Mouse (Mus musculus): ENCODE measurements around the gene Olfr671. TPM values are rescaled to one million over a fixed set of nuclear protein-coding genes. Genes with fewer than 3 reads are reported as not detected.
"Not testable (repeated sequence)": the region's sequence is repeated elsewhere in the genome, so short reads cannot be mapped to it uniquely, and the experiment has no call there.

The Olfr671 gene
- polyA plus RNA-seq (2012; rRNA removed) = not detected in 2 replicates

GRCm38 (mm10) chr7:104979026-104979425, at the start of gene Olfr671:
Gene Olfr671, minus strand, starts transcription at chr7:104979126.
- WGBS = 38% methylated on average over 1 of the region's 1 CpGs
- no peak within 1 kb of the TSS for H3K27ac ChIP-seq (ENCODE audit: insufficient read depth, low read depth, low read length)
- H3K36me3 ChIP-seq (ENCODE audit: control insufficient read depth, insufficient read depth, low read length) = no peaks in the 10 kb centered on the region
- TF ChIP-seq CTCF (IDR thresholded peaks at IDR 0.05; ENCODE audit: extremely low read depth, insufficient read length, insufficient replicate concordance, low read depth, low read length) (no peak), POLR2A (IDR thresholded peaks at IDR 0.05; ENCODE audit: low read depth, low read length) (no peak)
- no peaks in the 10 kb centered on the region for H3K4me1 ChIP-seq (ENCODE audit: control insufficient read depth, insufficient read depth, insufficient read length, low read length)
- no peaks in the 10 kb centered on the region for H3K27me3 ChIP-seq (ENCODE audit: control insufficient read depth, insufficient read depth, low read length)
- no peak within 1 kb of the TSS for H3K4me3 ChIP-seq (ENCODE audit: low read depth, low read length)

GRCm38 (mm10) chr7:105028360-105028759, 49.4 kb upstream of the Olfr671 start, which contains the start of gene Olfr675:
Gene Olfr675, minus strand, starts transcription at chr7:105028460.
- WGBS = 75% methylated on average over 1 of the region's 1 CpGs
- TF ChIP-seq CTCF (IDR thresholded peaks at IDR 0.05; ENCODE audit: extremely low read depth, insufficient read length, insufficient replicate concordance, low read depth, low read length) (no peak), POLR2A (IDR thresholded peaks at IDR 0.05; ENCODE audit: low read depth, low read length) (no peak)
- H3K27me3 ChIP-seq (ENCODE audit: control insufficient read depth, insufficient read depth, low read length) = no peaks in the 10 kb centered on the region
- H3K27ac ChIP-seq (ENCODE audit: insufficient read depth, low read depth, low read length) = no peak within 1 kb of the TSS
- H3K4me3 ChIP-seq (ENCODE audit: low read depth, low read length) = no peak within 1 kb of the TSS
- no peaks in the 10 kb centered on the region for H3K4me1 ChIP-seq (ENCODE audit: control insufficient read depth, insufficient read depth, insufficient read length, low read length)
- no peaks in the 10 kb centered on the region for H3K36me3 ChIP-seq (ENCODE audit: control insufficient read depth, insufficient read depth, low read length)

- H3K27ac ChIP-seq (ENCODE audit: insufficient read depth, low read depth, low read length) = no peak overlapping the region
- H3K27me3 ChIP-seq (ENCODE audit: control insufficient read depth, insufficient read depth, low read length) = no peaks in the 10 kb centered on the region
- H3K36me3 ChIP-seq (ENCODE audit: control insufficient read depth, insufficient read depth, low read length) = no peaks in the 10 kb centered on the region
- no peak overlapping the region for H3K4me3 ChIP-seq (ENCODE audit: low read depth, low read length)
- H3K4me1 ChIP-seq (ENCODE audit: control insufficient read depth, insufficient read depth, insufficient read length, low read length) = no peaks in the 10 kb centered on the region
- WGBS = 70% methylated on average over 1 of the region's 1 CpGs
- TF ChIP-seq POLR2A (IDR thresholded peaks at IDR 0.05; ENCODE audit: low read depth, low read length) = no peak
- no peak for TF ChIP-seq CTCF (IDR thresholded peaks at IDR 0.05; ENCODE audit: extremely low read depth, insufficient read length, insufficient replicate concordance, low read depth, low read length)
Observed at GRCm38 (mm10) chr7:105022530-105022929, 43.6 kb upstream of the Olfr671 start.

GRCm38 (mm10) chr7:105001929-105002328, 23.0 kb upstream of the Olfr671 start, which contains the start of gene Olfr672:
Gene Olfr672, minus strand, starts transcription at chr7:105002029.
- H3K27ac ChIP-seq (ENCODE audit: insufficient read depth, low read depth, low read length) = no peak within 1 kb of the TSS
- no peak within 1 kb of the TSS for H3K4me3 ChIP-seq (ENCODE audit: low read depth, low read length)
- no peaks in the 10 kb centered on the region for H3K36me3 ChIP-seq (ENCODE audit: control insufficient read depth, insufficient read depth, low read length)
- TF ChIP-seq POLR2A (IDR thresholded peaks at IDR 0.05; ENCODE audit: low read depth, low read length) (no peak), CTCF (IDR thresholded peaks at IDR 0.05; ENCODE audit: extremely low read depth, insufficient read length, insufficient replicate concordance, low read depth, low read length) (no peak)
- H3K27me3 ChIP-seq (ENCODE audit: control insufficient read depth, insufficient read depth, low read length) = no peaks in the 10 kb centered on the region
- no peaks in the 10 kb centered on the region for H3K4me1 ChIP-seq (ENCODE audit: control insufficient read depth, insufficient read depth, insufficient read length, low read length)

- H3K27ac ChIP-seq (ENCODE audit: insufficient read depth, low read depth, low read length); H3K27me3 ChIP-seq (ENCODE audit: control insufficient read depth, insufficient read depth, low read length); H3K4me3 ChIP-seq (ENCODE audit: low read depth, low read length); H3K36me3 ChIP-seq (ENCODE audit: control insufficient read depth, insufficient read depth, low read length); H3K4me1 ChIP-seq (ENCODE audit: control insufficient read depth, insufficient read depth, insufficient read length, low read length): not testable (repeated sequence)
- WGBS = 61% methylated on average over 2 of the region's 2 CpGs
Observed at GRCm38 (mm10) chr7:104972507-104972906, 6.4 kb downstream of the Olfr671 start.

- Histone ChIP-seq H3K36me3 (ENCODE audit: control insufficient read depth, insufficient read depth, low read length) (no peaks in the 10 kb centered on the region), H3K27ac (ENCODE audit: insufficient read depth, low read depth, low read length) (no peak within 1 kb of the TSS), H3K4me3 (ENCODE audit: low read depth, low read length) (no peak within 1 kb of the TSS), H3K4me1 (ENCODE audit: control insufficient read depth, insufficient read depth, insufficient read length, low read length) (no peaks in the 10 kb centered on the region), H3K27me3 (ENCODE audit: control insufficient read depth, insufficient read depth, low read length) (no peaks in the 10 kb centered on the region)
- 37% methylated on average over 1 of the region's 1 CpGs for WGBS
- TF ChIP-seq POLR2A (IDR thresholded peaks at IDR 0.05; ENCODE audit: low read depth, low read length) (no peak), CTCF (IDR thresholded peaks at IDR 0.05; ENCODE audit: extremely low read depth, insufficient read length, insufficient replicate concordance, low read depth, low read length) (no peak)
Observed at GRCm38 (mm10) chr7:104962520-104962919, 16.4 kb downstream of the Olfr671 start, which contains the start of gene Olfr670. Gene Olfr670, minus strand, starts transcription at chr7:104962620.

GRCm38 (mm10) chr7:104950234-104950633, 28.7 kb downstream of the Olfr671 start:
- 92% methylated on average over 16 of the region's 16 CpGs for WGBS
- not testable (repeated sequence) for H3K36me3 ChIP-seq (ENCODE audit: control insufficient read depth, insufficient read depth, low read length); H3K27me3 ChIP-seq (ENCODE audit: control insufficient read depth, insufficient read depth, low read length); H3K27ac ChIP-seq (ENCODE audit: insufficient read depth, low read depth, low read length); H3K4me3 ChIP-seq (ENCODE audit: low read depth, low read length); H3K4me1 ChIP-seq (ENCODE audit: control insufficient read depth, insufficient read depth, insufficient read length, low read length)

GRCm38 (mm10) chr7:104933940-104934339, 45.0 kb downstream of the Olfr671 start, which contains the start of gene Olfr669:
Gene Olfr669, plus strand, starts transcription at chr7:104934240.
- H3K27ac ChIP-seq (ENCODE audit: insufficient read depth, low read depth, low read length) = no peak within 1 kb of the TSS
- H3K4me3 ChIP-seq (ENCODE audit: low read depth, low read length) = no peak within 1 kb of the TSS
- no peaks in the 10 kb centered on the region for H3K27me3 ChIP-seq (ENCODE audit: control insufficient read depth, insufficient read depth, low read length)
- H3K4me1 ChIP-seq (ENCODE audit: control insufficient read depth, insufficient read depth, insufficient read length, low read length) = no peaks in the 10 kb centered on the region
- no peak for TF ChIP-seq CTCF (IDR thresholded peaks at IDR 0.05; ENCODE audit: extremely low read depth, insufficient read length, insufficient replicate concordance, low read depth, low read length)
- TF ChIP-seq POLR2A (IDR thresholded peaks at IDR 0.05; ENCODE audit: low read depth, low read length) = no peak
- no peaks in the 10 kb centered on the region for H3K36me3 ChIP-seq (ENCODE audit: control insufficient read depth, insufficient read depth, low read length)
- WGBS = 81% methylated on average over 1 of the region's 1 CpGs
